Mouse (Mus musculus): ENCODE measurements around the gene Nid2.

DNA sequence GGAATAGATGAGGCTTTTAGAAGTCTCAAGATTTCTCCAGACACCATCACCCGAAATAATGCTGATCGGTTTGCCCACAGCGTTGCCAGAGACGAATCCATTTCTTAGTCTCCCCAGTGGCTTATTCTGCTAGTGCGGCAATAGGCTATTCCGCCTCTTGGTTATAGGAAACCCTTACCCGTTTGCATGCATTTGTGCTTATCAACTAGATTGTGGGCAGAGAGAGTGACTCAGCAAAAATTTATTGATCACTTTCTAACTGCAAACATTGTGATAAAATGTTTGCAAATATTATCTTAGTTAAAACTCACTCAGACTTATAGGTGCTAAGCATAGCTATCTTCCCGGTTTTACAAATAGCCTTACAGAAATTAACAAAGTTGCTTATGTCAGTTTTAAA, 13.3 kb downstream of the Nid2 start:
- TF ChIP-seq CTCF (IDR thresholded peaks at IDR 0.05; ENCODE audit: extremely low read depth, insufficient read length, insufficient replicate concordance, low read depth, low read length) (no peak), POLR2A (IDR thresholded peaks at IDR 0.05; ENCODE audit: low read depth, low read length) (no peak)

Data from small intestine, adult 2 months (tissue).